Mouse (Mus musculus): ENCODE results near the gene Wdr82.

- TF ChIP-seq POLR2A (IDR thresholded peaks at IDR 0.05; ENCODE audit: borderline replicate concordance, extremely low read depth, insufficient read depth, insufficient read length, poor library complexity, severe bottlenecking), result no peak
- no peak for TF ChIP-seq CTCF (IDR thresholded peaks at IDR 0.05; ENCODE audit: borderline replicate concordance, extremely low read depth, insufficient read depth, insufficient read length)
These were observed 23.4 kb upstream of the Wdr82 start for GRCm38 (mm10) chr9:106147281-106147680.

Measured in brain, embryonic 14.5 days (tissue).